Mouse (Mus musculus) lung, postnatal 0 days (tissue): ENCODE results near the gene H2-T23.

Source experiments
- CTCF ChIP-seq: IDR thresholded peaks from 2 replicates; pipeline ENCODE4 v1.5.1; 2016; ENCODE audit warnings: antibody characterized with exemption, mild to moderate bottlenecking
- EP300 ChIP-seq: IDR thresholded peaks from 2 replicates; pipeline ENCODE4 v1.6.1; 2016; ENCODE audit warnings: antibody characterized with exemption, mild to moderate bottlenecking, control low read depth

GRCm38 (mm10) chr17:36025901-36026300 is 6.8 kb downstream of the H2-T23 start:
- TF ChIP-seq CTCF, result no peak
- no peak for TF ChIP-seq EP300
